Mouse (Mus musculus): ENCODE measurements around the gene Gm28557. TPM values are rescaled to one million over a fixed set of nuclear protein-coding genes. Genes with fewer than 3 reads are reported as not detected.
"Not testable (repeated sequence)": the region's sequence is repeated elsewhere in the genome, so short reads cannot be mapped to it uniquely, and the experiment has no call there.

The Gm28557 gene
- polyA plus RNA-seq (2015; fragmentation: Nextera tagmentation; extraction: Ambion mirVana) = 3.6 and 3.7 TPM in 2 replicates

DNA sequence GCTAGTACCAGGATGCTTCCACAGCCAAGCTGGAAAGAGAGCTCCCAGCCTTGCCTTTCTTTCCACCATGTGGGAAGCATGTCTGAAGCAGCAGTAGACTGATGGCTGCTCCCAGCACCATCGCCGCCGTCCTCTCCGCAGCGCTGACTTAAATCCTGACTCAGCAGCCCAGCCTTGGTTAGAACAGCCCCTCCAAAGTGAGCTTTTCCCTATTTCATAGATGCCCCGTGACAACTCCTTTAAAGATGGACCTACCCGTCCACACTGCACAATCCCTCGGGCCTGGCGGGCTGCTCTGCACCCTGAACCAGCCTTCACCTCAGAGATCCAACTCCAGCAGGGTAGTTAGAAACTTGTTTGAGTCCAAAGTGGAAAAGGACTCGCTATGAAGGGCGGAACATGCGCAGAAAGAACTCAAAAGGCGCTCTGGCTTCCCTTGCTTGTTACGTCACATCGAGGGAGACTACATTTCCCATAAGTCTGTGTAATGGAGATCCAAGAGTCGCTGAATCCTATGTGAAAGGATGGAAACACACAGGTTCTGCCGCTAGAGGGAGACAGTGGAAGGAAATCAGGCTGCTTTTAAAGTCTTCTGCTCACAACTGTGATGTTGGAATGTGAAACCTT, at the start of gene Gm28557:
TSS of gene Gm28557 (minus strand) at position 411 of the 627 bp plus-strand sequence.
- Histone ChIP-seq H3K4me1 (peaks cover 6% of the 10 kb centered on the region; the same call in 1 of the 2 replicates), H3K27ac (replicated peaks) (peak within 1 kb of the TSS; percentile 94), H3K36me3 (peaks cover 10% of the 10 kb centered on the region; the same call in 1 of the 2 replicates), H3K27me3 (no peaks in the 10 kb centered on the region), H3K9ac (peak within 1 kb of the TSS; percentile 60), H3K4me2 (replicated peaks) (peak within 1 kb of the TSS; percentile 61), H3K9me3 (replicated peaks) (no peaks in the 10 kb centered on the region; the same call in 1 of the 2 replicates), H3K4me3 (replicated peaks) (peak within 1 kb of the TSS; percentile 66)
- under 1% methylated on average over 17 of the region's 17 CpGs for WGBS
- ATAC-seq (ENCODE audit: insufficient number of reproducible peaks, low FRiP score, low TSS enrichment, low read depth) = peak; percentile 94

DNA sequence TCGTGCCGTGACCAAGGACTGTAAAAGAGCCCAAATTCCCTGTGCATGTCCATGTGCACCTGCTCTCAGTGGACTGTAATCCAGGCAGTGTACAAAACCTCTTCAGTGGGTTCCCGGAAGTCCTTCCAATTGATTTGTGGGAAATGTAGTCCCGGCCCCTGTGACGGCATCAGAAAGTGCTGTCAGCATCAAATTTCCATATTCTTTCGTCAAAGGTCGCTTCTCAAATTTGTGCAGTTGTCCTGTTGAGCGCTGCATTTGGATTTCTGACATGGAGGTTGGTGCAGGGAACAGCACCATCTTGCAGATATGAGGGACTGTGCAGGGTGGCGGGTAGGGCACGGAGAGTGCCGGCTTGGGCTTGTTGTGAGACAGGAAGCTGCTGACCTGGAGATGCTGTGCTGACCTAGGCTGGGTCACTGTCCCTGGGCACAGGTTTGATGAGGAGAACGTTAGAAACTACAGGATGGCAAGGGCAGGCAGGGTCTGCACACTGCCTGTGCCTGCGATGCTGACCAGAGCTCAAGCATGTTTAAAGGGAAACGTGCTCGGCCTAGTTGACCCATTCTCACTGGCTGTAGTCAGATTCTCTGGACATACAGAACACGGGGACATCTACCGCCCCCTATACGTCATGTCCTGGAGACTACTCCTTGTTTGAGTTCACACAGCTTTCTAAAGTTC, 19.8 kb upstream of the Gm28557 start:
- Histone ChIP-seq H3K9ac (peak overlapping the region; percentile 66), H3K36me3 (no peaks in the 10 kb centered on the region), H3K4me1 (no peaks in the 10 kb centered on the region), H3K4me3 (replicated peaks) (peak overlapping the region; percentile 73), H3K4me2 (replicated peaks) (peak overlapping the region; percentile 70), H3K27me3 (no peaks in the 10 kb centered on the region), H3K27ac (replicated peaks) (no peak overlapping the region), H3K9me3 (replicated peaks) (no peaks in the 10 kb centered on the region)
- 1% methylated on average over 18 of the region's 18 CpGs for WGBS
- peak; percentile 90 for ATAC-seq (ENCODE audit: insufficient number of reproducible peaks, low FRiP score, low TSS enrichment, low read depth)

DNA sequence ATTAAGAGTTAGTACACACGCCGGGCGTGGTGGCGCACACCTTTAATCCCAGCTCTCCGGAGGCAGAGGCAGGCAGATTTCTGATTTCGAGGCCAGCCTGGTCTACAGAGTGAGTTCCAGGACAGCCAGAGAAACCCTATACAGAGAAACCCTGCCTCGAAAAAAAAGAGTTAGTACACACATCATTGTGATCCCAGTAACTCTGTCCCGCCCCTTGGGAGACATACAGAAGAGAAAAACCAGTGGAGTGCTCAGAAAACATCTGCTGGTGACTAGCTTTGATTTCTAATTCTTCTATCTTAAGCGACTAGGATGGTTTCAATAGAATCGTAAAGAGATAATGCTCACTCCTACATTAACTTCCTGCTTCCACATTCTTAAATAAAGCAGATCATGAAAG, 19.1 kb upstream of the Gm28557 start:
- ATAC-seq (ENCODE audit: insufficient number of reproducible peaks, low FRiP score, low TSS enrichment, low read depth); H3K4me3 ChIP-seq (replicated peaks); H3K9me3 ChIP-seq (replicated peaks); H3K4me1 ChIP-seq; H3K36me3 ChIP-seq; H3K27ac ChIP-seq (replicated peaks); H3K9ac ChIP-seq; H3K27me3 ChIP-seq: not testable (repeated sequence)
- H3K4me2 ChIP-seq (replicated peaks) = peak overlapping the region; percentile 70
- WGBS = 72% methylated on average over 10 of the region's 10 CpGs

DNA sequence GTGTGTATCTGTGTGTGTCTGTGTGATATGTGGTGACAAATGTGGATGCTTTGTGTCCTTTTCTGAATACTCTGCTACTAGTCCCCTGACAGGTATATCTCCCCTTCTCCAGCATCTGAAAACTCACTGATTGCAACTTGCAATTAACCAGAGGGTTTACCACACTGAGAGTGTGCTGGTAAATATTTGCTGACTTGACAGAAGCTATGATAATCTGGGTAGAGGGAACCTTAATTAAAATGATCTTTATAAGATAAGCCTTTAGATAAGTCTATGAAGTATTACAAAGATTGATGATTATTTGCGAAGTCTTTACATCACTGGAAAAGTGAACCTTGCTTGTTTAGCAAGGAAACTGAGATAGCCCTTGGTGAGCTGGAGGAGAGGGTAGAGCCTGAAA, 16.1 kb upstream of the Gm28557 start:
- no peak overlapping the region for H3K9ac ChIP-seq
- H3K4me2 ChIP-seq (replicated peaks) = no peak overlapping the region
- no peak for ATAC-seq (ENCODE audit: insufficient number of reproducible peaks, low FRiP score, low TSS enrichment, low read depth)
- no peak overlapping the region for H3K4me3 ChIP-seq (replicated peaks)
- H3K27ac ChIP-seq (replicated peaks) = no peak overlapping the region
- WGBS = 88% methylated on average over 1 of the region's 1 CpGs
- no peaks in the 10 kb centered on the region for H3K36me3 ChIP-seq
- no peaks in the 10 kb centered on the region for H3K9me3 ChIP-seq (replicated peaks)
- no peaks in the 10 kb centered on the region for H3K4me1 ChIP-seq
- no peaks in the 10 kb centered on the region for H3K27me3 ChIP-seq

DNA sequence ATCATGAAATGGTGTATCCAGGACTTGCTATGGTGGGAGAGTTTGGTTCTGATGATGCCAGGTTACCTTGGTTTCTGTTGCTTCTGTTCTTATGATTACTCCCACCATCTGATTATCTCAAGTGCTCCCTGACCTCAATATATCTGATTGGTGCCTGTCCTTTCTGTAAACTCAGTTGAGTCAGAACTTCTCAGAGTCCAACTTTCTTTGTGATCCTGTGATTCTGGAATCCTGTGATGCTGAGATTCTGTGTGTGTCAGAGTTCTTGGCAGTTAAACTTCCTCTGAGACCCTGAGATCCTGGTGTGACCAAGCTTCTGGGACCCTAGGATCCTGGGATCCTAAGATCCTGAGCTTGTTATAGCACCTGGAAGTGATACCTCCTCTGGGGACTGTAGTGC, 13.0 kb upstream of the Gm28557 start, which contains the start of gene Zfp759:
TSS of gene Zfp759 (plus strand) at position 301 of the 400 bp plus-strand sequence.
- ATAC-seq (ENCODE audit: insufficient number of reproducible peaks, low FRiP score, low TSS enrichment, low read depth); H3K4me1 ChIP-seq; H3K4me2 ChIP-seq (replicated peaks); H3K9me3 ChIP-seq (replicated peaks); H3K36me3 ChIP-seq; H3K27ac ChIP-seq (replicated peaks); H3K4me3 ChIP-seq (replicated peaks); H3K27me3 ChIP-seq; H3K9ac ChIP-seq: not testable (repeated sequence)

DNA sequence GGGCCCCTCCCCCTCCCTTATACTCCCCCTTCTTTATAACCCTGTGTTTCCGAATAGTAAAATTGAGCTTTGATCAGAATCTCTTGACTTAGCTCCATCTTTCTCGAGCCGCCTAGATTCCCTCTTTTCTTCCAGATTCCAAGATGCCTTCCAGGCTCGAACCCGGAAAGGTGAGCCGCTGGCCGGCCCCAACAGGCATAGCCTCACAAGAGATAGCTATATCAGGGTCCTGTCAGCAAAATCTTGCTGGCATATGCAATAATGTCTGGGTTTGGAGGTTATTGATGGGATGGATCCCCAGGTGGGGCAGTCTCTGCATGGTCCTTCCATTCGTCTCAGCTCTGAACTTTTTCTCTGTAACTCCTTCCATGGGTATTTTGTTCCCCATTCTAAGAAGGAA, 7.8 kb upstream of the Gm28557 start, which contains the start of gene Rslcan18:
TSS of gene Rslcan18 (minus strand) at position 101 of the 400 bp plus-strand sequence.
- H3K27ac ChIP-seq (replicated peaks) = not testable (repeated sequence)
- 90% methylated on average over 8 of the region's 8 CpGs for WGBS

DNA sequence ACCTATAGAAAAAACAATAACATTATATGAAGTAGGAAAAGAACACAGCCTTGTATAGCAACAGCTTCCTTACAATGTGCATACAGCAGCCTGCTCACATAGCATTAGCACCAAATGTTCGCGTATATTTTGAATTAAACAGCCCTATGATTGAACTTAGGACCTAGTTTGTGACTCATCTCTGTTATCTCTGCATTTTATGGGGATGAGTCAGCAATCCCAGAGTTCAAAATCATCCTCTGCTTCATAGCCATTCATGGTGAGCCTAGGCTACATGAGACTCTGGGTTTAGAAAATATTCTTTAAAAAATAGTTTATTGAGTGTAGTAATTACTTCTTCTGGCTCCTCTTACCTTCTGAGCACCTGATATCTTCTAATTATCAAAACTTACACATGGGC, 4.9 kb upstream of the Gm28557 start:
- no peak for ATAC-seq (ENCODE audit: insufficient number of reproducible peaks, low FRiP score, low TSS enrichment, low read depth)

More for the DNA sequence above, 7.8 kb upstream of the Gm28557 start, which contains the start of gene Rslcan18:
- not testable (repeated sequence) for ATAC-seq (ENCODE audit: insufficient number of reproducible peaks, low FRiP score, low TSS enrichment, low read depth); H3K27me3 ChIP-seq; H3K4me1 ChIP-seq; H3K36me3 ChIP-seq; H3K4me2 ChIP-seq (replicated peaks); H3K9ac ChIP-seq; H3K4me3 ChIP-seq (replicated peaks); H3K9me3 ChIP-seq (replicated peaks)

DNA sequence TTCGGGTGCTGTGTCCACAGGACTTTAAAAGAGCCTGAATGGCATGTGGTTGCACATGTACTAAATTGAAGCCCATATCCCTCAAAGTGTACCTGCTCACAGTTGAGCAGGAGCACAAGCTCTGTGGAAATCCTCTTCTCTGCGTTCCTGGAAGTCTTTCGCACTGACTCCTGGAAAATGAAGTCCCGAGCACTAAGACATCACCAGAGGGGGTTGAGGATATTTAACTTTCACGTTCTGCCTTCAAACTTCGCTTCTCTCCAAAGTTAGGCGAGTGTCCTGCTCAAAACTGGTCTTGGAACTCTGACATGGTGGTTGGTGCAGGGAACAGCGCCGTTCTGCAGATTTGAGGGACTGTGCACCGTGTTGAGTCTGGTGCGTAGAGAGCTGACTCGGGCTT, 3.7 kb upstream of the Gm28557 start:
- Histone ChIP-seq H3K4me2 (replicated peaks) (no peak overlapping the region), H3K27me3 (no peaks in the 10 kb centered on the region), H3K9me3 (replicated peaks) (no peaks in the 10 kb centered on the region), H3K36me3 (no peaks in the 10 kb centered on the region), H3K9ac (no peak overlapping the region), H3K27ac (replicated peaks) (no peak overlapping the region), H3K4me3 (replicated peaks) (no peak overlapping the region), H3K4me1 (peaks cover 6% of the 10 kb centered on the region; the same call in 1 of the 2 replicates)
- 79% methylated on average over 12 of the region's 12 CpGs for WGBS
- no peak for ATAC-seq (ENCODE audit: insufficient number of reproducible peaks, low FRiP score, low TSS enrichment, low read depth)

More for the DNA sequence above, 4.9 kb upstream of the Gm28557 start:
- no peak overlapping the region for H3K4me3 ChIP-seq (replicated peaks)
- no peaks in the 10 kb centered on the region for H3K4me1 ChIP-seq
- no peaks in the 10 kb centered on the region for H3K9me3 ChIP-seq (replicated peaks)
- 87% methylated on average over 2 of the region's 2 CpGs for WGBS
- H3K4me2 ChIP-seq (replicated peaks) = no peak overlapping the region
- no peaks in the 10 kb centered on the region for H3K36me3 ChIP-seq
- no peak overlapping the region for H3K27ac ChIP-seq (replicated peaks)
- H3K9ac ChIP-seq = no peak overlapping the region
- H3K27me3 ChIP-seq = no peaks in the 10 kb centered on the region

DNA sequence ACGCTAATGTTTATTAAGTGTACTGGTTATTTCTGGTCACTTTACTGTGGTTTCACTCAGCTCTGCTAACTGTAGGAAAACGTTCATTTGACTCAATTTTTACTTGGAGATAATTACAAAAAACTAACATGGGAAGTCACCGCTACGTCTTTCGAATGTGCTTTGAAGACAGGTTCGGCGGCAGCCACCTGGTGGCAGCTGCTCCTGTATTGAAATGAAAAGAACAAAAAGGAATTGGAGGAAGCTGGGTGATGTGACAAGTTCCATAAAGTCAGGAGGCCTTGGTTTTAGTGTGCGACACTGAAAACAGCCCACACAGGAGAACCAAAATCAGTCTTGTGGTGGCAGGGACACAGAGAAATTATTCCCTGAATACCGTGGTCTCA, 410 bp upstream of the Gm28557 start:
- Histone ChIP-seq H3K36me3 (peaks cover 10% of the 10 kb centered on the region; the same call in 1 of the 2 replicates), H3K27me3 (no peaks in the 10 kb centered on the region), H3K9me3 (replicated peaks) (no peaks in the 10 kb centered on the region; the same call in 1 of the 2 replicates), H3K4me1 (peaks cover 6% of the 10 kb centered on the region; the same call in 1 of the 2 replicates), H3K9ac (no peak overlapping the region), H3K4me3 (replicated peaks) (peak overlapping the region; percentile 66), H3K4me2 (replicated peaks) (peak overlapping the region; percentile 44), H3K27ac (replicated peaks) (0 out of 2 replicates have a peak overlapping the region, but pooled peaks have one; percentile 94)
- peak; percentile 26; the same call in 1 of the 2 replicates for ATAC-seq (ENCODE audit: insufficient number of reproducible peaks, low FRiP score, low TSS enrichment, low read depth)
- WGBS = 4% methylated on average over 9 of the region's 9 CpGs

DNA sequence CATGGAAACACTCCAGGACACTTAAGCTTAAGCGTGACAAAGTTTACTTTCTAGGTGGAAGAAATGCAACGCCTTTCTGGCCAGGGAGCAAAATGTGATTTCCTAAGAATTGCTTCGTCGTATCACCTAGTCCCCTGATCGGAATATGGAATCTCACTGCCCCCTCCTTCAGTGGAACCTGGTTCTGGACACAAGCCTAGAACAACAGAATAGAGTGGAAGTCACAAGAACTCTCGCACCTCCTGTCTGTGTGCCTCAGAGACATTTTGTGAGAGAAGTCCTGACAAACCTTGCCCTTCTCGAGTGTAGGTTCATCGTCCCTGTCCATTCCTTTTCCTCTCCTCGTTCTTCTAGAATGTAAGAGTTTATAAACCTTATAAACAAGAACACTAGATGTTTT, 723 bp downstream of the Gm28557 start:
- no peak for ATAC-seq (ENCODE audit: insufficient number of reproducible peaks, low FRiP score, low TSS enrichment, low read depth)
- Histone ChIP-seq H3K4me3 (replicated peaks) (peak overlapping the region; percentile 66), H3K36me3 (peaks cover 10% of the 10 kb centered on the region; the same call in 1 of the 2 replicates), H3K27me3 (no peaks in the 10 kb centered on the region), H3K4me2 (replicated peaks) (peak overlapping the region; percentile 61), H3K9me3 (replicated peaks) (no peaks in the 10 kb centered on the region; the same call in 1 of the 2 replicates), H3K9ac (peak overlapping the region; percentile 60), H3K27ac (replicated peaks) (peak overlapping the region; percentile 94), H3K4me1 (peaks cover 6% of the 10 kb centered on the region; the same call in 1 of the 2 replicates)
- 64% methylated on average over 9 of the region's 9 CpGs for WGBS

DNA sequence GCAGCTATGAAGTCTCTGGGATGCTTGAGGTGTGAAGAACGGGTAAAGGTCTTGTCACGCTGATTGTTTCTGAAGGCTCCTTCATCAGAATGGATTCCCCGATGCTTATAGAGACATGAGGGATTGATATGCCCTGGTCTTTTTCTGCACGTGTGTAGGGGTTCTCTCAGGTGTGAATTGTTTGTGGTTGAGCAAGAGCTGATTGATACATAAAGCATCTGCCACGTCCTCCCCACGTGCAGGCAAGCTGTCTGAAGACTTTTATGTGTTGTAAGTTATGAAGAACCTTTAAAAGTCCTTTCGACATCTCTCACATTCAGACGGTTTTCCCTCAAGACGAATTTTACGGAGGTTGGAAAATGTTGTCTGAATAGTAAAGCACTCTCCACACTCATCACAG, 10.5 kb downstream of the Gm28557 start, which contains the start of gene Zfp708:
TSS of gene Zfp708 (minus strand) at position 101 of the 400 bp plus-strand sequence.
- H3K36me3 ChIP-seq = 0 out of 2 replicates have a peak, but pooled peaks cover 15% of the 10 kb centered on the region
- no peaks in the 10 kb centered on the region for H3K9me3 ChIP-seq (replicated peaks)
- no peak within 1 kb of the TSS for H3K4me3 ChIP-seq (replicated peaks)

More for the DNA sequence above, 10.5 kb downstream of the Gm28557 start, which contains the start of gene Zfp708:
- Histone ChIP-seq H3K4me1 (no peaks in the 10 kb centered on the region), H3K27ac (replicated peaks) (no peak within 1 kb of the TSS), H3K27me3 (no peaks in the 10 kb centered on the region), H3K9ac (no peak within 1 kb of the TSS), H3K4me2 (replicated peaks) (no peak within 1 kb of the TSS)
- no peak for ATAC-seq (ENCODE audit: insufficient number of reproducible peaks, low FRiP score, low TSS enrichment, low read depth)
- WGBS = 91% methylated on average over 10 of the region's 10 CpGs

All from embryonic facial prominence, embryonic 15.5 days (tissue).